8 mouse cellular contexts compared by ENCODE assay signal in the genomic region with DNA sequence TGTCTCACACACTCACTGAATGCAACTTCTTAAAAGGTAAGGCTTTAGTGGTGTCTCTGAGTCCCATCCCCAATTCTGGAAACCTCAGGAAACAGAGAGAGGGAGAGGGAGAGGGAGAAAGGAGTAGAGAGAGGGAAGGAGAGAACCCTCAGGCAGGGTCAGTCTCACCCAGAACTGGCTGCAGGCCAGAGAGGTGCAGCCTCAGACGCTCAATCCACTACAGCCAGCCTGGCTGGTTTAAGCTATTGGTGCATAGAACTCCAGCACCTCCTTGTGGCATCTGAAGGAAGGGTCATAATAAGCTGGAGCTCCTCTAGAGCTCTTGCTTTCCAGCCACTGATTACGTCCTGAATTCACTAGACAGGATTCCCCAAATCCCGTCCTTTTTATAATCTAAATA. TPM values are rescaled to one million over a fixed set of nuclear protein-coding genes. Genes with fewer than 3 reads are reported as not detected.
DNase-seq lines count a peak whose midpoint lies in the region; ATAC-seq and TF ChIP-seq lines count a peak whose summit lies in the region.

No protein-coding gene starts in this region.

- peak overlapping the region; percentile 77 for H3K27ac ChIP-seq in gastrocnemius, adult 2 months
- H3K27ac ChIP-seq in limb, embryonic 13.5 days = no peak overlapping the region

- H3K4me3 ChIP-seq in G1E (ENCODE audit: low read depth, low read length) = no peak overlapping the region
- H3K4me3 ChIP-seq in gastrocnemius, adult 2 months = no peak overlapping the region
- no peak overlapping the region for H3K4me3 ChIP-seq in limb, embryonic 13.5 days

- TF ChIP-seq CTCF in G1E (IDR thresholded peaks at IDR 0.05; ENCODE audit: low read depth, low read length) = peak; percentile 48; the same call in 1 of the 2 replicates
- TF ChIP-seq CTCF in gastrocnemius, adult 2 months (IDR thresholded peaks at IDR 0.05) = peak; percentile 84

- H3K27me3 ChIP-seq in G1E (ENCODE audit: insufficient read depth, low read length) = 0 out of 2 replicates have a peak, but pooled peaks cover 2% of the 10 kb centered on the region
- 0 out of 2 replicates have a peak, but pooled peaks cover 2% of the 10 kb centered on the region for H3K27me3 ChIP-seq in limb, embryonic 13.5 days

- 0 out of 2 replicates have a peak, but pooled peaks have one; percentile 22 for ATAC-seq in G1E (ENCODE audit: extremely low read depth, insufficient number of reproducible peaks, low FRiP score, poor library complexity, severe bottlenecking)
- ATAC-seq in inflammation-experienced regulatory T-cells, adult 6 months = peak; percentile 74
- ATAC-seq in limb, embryonic 13.5 days (ENCODE audit: low FRiP score, low read depth) = peak; percentile 73; the same call in 1 of the 2 replicates
- 0 out of 2 replicates have a peak, but pooled peaks have one; percentile 40 for ATAC-seq in monocyte, adult 5-6 weeks (replicated peaks; ENCODE audit: insufficient number of reproducible peaks, low FRiP score, low TSS enrichment, poor library complexity, severe bottlenecking)

- no peaks in the 10 kb centered on the region for H3K9me3 ChIP-seq in G1E (replicated peaks)
- H3K9me3 ChIP-seq in limb, embryonic 13.5 days = no peaks in the 10 kb centered on the region

- DNase-seq in 3T3-L1 (ENCODE audit: low read depth, low spot score) = peak; percentile 83
- DNase-seq in G1E (ENCODE audit: low spot score) = peak; percentile 61
- peak; percentile 73 for DNase-seq in cerebellum, adult 9-10 months
- DNase-seq in gastrocnemius, adult 2 months = peak; percentile 78
- peak; percentile 70 for DNase-seq in thymus, postnatal 0 days (ENCODE audit: low spot score)

- peaks cover 3% of the 10 kb centered on the region for H3K4me1 ChIP-seq in G1E (ENCODE audit: insufficient read depth, low read depth, low read length)
- peaks cover 26% of the 10 kb centered on the region for H3K4me1 ChIP-seq in limb, embryonic 13.5 days

- peaks cover 52% of the 10 kb centered on the region for H3K36me3 ChIP-seq in G1E (replicated peaks)
- H3K36me3 ChIP-seq in limb, embryonic 13.5 days = peaks cover 36% of the 10 kb centered on the region

- intact Hi-C loops in gastrocnemius, adult 2 months (cut with DNase I) = loop anchor here (2.0 kb wide), 1 partner anchor 24 kb away; no protein-coding TSS in a partner anchor

- H3K9ac ChIP-seq in limb, embryonic 13.5 days = no peak overlapping the region

- H3K4me2 ChIP-seq in limb, embryonic 13.5 days (replicated peaks) = no peak overlapping the region

- 24% methylated on average over 3 of the region's 3 CpGs for WGBS in limb, embryonic 13.5 days

RNA-seq across cellular contexts. Expression of gene Tagln, which starts 1.0 kb away (rescaled TPM):
- total RNA-seq in G1E (2014; fragmentation: Nextera tagmentation) (not detected in 2 replicates), G1E (2017) (0.38 TPM in 1 of 2 replicates, not detected in the other)
- 0.03 and 0.07 TPM in 2 replicates for polyA plus RNA-seq in G1E (2012)
- 10 to 100 TPM; 38.5 to 49.2 TPM for total RNA-seq in gastrocnemius, adult 2 months (2021)
- 1 to 10 TPM in 2 of 3 experiments, under 1 TPM in 1; 0.40 to 2.2 (median 1.1) TPM for polyA plus RNA-seq in inflammation-experienced regulatory T-cells, adult 6 months (2017; shearing (Covaris generic))
- polyA plus RNA-seq in limb, embryonic 13.5 days (2015; fragmentation: Nextera tagmentation; extraction: Ambion mirVana) = 17.3 and 19.1 TPM in 2 replicates
- total RNA-seq in monocyte, adult 5-6 weeks (2017) = 0.68 TPM in 1 of 3 replicates, not detected in the others
- polyA plus RNA-seq in thymus, postnatal 0 days (2015; fragmentation: Nextera tagmentation; extraction: Ambion mirVana) = 13.0 and 16.2 TPM in 2 replicates

RNA-seq across cellular contexts. Expression of gene Sidt2, which starts 18.2 kb away (rescaled TPM):
- total RNA-seq in G1E (2014; fragmentation: Nextera tagmentation) = 54.4 and 78.3 TPM in 2 replicates
- total RNA-seq in G1E (2017) = 14.6 and 17.7 TPM in 2 replicates
- 25.7 and 26.4 TPM in 2 replicates for polyA plus RNA-seq in G1E (2012)
- 10 to 100 TPM; 66.2 to 72.2 TPM for total RNA-seq in gastrocnemius, adult 2 months (2021)
- 10 to 100 TPM; 27.0 to 48.9 (median 35.8) TPM for polyA plus RNA-seq in inflammation-experienced regulatory T-cells, adult 6 months (2017; shearing (Covaris generic))
- polyA plus RNA-seq in limb, embryonic 13.5 days (2015; fragmentation: Nextera tagmentation; extraction: Ambion mirVana) = 40.0 and 40.2 TPM in 2 replicates
- total RNA-seq in monocyte, adult 5-6 weeks (2017) = 40.2 to 62.3 TPM (median 50.1 TPM) in 3 replicates
- polyA plus RNA-seq in thymus, postnatal 0 days (2015; fragmentation: Nextera tagmentation; extraction: Ambion mirVana) = 58.0 and 64.2 TPM in 2 replicates

RNA-seq across cellular contexts. Expression of gene Rnf214, which starts 30.2 kb away (rescaled TPM):
- total RNA-seq in G1E (2014; fragmentation: Nextera tagmentation) = 33.5 and 42.4 TPM in 2 replicates
- 22.4 and 31.7 TPM in 2 replicates for total RNA-seq in G1E (2017)
- 11.2 and 16.7 TPM in 2 replicates for polyA plus RNA-seq in G1E (2012)
- 10 to 100 TPM; 25.3 to 31.0 TPM for total RNA-seq in gastrocnemius, adult 2 months (2021)
- polyA plus RNA-seq in inflammation-experienced regulatory T-cells, adult 6 months (2017; shearing (Covaris generic)) = 10 to 100 TPM; 22.5 to 42.6 (median 30.6) TPM
- polyA plus RNA-seq in limb, embryonic 13.5 days (2015; fragmentation: Nextera tagmentation; extraction: Ambion mirVana) = 66.7 and 70.6 TPM in 2 replicates
- 35.0 to 48.8 TPM (median 46.1 TPM) in 3 replicates for total RNA-seq in monocyte, adult 5-6 weeks (2017)
- 27.0 and 35.6 TPM in 2 replicates for polyA plus RNA-seq in thymus, postnatal 0 days (2015; fragmentation: Nextera tagmentation; extraction: Ambion mirVana)

RNA-seq across cellular contexts. Expression of gene Pcsk7, which starts 30.6 kb away (rescaled TPM):
- 7.1 and 7.3 TPM in 2 replicates for total RNA-seq in G1E (2014; fragmentation: Nextera tagmentation)
- 11.8 and 19.1 TPM in 2 replicates for total RNA-seq in G1E (2017)
- 5.3 and 6.3 TPM in 2 replicates for polyA plus RNA-seq in G1E (2012)
- total RNA-seq in gastrocnemius, adult 2 months (2021) = 10 to 100 TPM in 1 of 2 experiments, 1 to 10 TPM in 1; 9.3 to 12.3 TPM
- 10 to 100 TPM; 13.3 to 17.7 (median 17.4) TPM for polyA plus RNA-seq in inflammation-experienced regulatory T-cells, adult 6 months (2017; shearing (Covaris generic))
- polyA plus RNA-seq in limb, embryonic 13.5 days (2015; fragmentation: Nextera tagmentation; extraction: Ambion mirVana) = 21.8 and 23.5 TPM in 2 replicates
- total RNA-seq in monocyte, adult 5-6 weeks (2017) = 23.5 to 44.2 TPM (median 36.3 TPM) in 3 replicates
- 24.2 and 31.3 TPM in 2 replicates for polyA plus RNA-seq in thymus, postnatal 0 days (2015; fragmentation: Nextera tagmentation; extraction: Ambion mirVana)

Comparison
In these comparisons a context has a peak if more than half of its experiments do, and no peak if none do; other contexts are left out.
1. ATAC-seq: peak in every context shown above with its lines; median percentile 74 in inflammation-experienced regulatory T-cells, adult 6 months; 73 in limb, embryonic 13.5 days; 40 in monocyte, adult 5-6 weeks; 22 in G1E.